Mouse (Mus musculus): Measurements from ENCODE around the gene Mical3.

The Mical3 gene

DNA sequence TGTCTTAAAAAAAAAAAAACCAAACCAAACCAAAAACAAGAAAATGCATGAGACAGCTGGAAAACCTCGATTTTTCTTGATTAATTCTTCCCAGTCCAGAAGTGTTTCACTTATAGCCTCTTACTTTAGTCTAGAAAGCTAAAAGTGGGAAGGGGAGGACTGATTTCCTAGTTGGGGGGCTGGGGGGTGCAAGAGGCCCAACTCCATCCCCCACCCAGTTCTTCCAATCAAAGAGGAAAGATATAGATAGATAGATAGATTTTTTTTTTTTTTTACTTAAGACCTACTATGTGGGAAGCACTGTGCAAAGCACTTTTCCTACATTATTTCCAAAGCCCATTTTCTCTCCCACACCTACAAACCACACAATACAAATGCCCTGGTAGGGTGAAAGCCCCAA, 22.7 kb downstream of the Mical3 start:
- no peak for DNase-seq

DNA sequence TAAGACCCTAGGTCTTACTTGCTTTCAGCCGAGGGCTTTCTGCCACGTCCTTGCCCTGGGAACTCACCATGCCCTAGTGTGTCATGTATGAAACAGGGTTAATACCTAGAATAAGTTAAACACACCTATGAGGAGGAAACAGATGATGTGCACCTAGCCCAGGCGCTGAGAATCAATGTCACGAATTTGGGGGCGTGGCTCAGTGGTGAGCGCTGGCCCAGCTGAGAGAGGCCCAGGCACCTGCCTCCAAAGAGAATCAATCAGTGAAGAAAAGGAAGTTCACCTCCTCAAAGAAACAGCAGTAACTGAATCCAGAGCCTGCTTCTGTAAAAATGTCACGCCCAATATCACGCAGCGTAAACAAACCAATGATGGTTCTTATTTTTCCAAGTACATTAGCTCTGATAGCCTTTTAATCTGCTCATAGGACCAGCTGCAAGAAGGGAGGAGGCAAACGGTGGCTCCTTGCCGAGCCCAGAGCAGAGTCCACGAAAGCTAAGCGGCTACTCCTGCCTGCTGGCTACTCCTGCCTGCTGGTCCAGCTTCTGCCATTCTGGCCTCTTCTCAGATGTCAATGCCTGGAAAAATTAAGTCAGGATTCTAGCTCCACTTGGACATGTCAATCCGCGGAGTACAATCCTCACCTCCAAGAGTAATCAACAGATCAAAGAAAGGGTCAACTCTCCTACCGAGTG, 23.9 kb downstream of the Mical3 start:
- peak; percentile 51 for DNase-seq

DNA sequence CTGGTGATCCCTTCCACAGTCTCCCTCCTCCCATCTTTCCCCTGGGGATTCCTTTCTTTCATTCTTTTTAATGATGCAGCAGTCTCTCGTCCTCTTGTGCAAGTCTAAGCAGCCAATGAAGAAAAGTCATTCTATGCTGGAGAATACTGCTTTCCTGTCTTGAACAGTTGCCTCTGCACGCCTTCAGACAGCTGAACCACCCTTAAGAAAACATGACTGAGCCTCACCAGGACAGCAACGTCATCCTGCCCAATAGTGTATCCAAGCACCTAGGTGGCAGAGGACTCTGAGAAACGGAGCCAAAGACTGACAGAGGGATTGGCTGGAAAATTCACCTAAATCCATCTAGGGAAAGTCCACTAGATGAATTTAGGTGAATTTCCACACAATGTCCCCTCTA, 25.1 kb downstream of the Mical3 start:
- DNase-seq: no peak

DNA sequence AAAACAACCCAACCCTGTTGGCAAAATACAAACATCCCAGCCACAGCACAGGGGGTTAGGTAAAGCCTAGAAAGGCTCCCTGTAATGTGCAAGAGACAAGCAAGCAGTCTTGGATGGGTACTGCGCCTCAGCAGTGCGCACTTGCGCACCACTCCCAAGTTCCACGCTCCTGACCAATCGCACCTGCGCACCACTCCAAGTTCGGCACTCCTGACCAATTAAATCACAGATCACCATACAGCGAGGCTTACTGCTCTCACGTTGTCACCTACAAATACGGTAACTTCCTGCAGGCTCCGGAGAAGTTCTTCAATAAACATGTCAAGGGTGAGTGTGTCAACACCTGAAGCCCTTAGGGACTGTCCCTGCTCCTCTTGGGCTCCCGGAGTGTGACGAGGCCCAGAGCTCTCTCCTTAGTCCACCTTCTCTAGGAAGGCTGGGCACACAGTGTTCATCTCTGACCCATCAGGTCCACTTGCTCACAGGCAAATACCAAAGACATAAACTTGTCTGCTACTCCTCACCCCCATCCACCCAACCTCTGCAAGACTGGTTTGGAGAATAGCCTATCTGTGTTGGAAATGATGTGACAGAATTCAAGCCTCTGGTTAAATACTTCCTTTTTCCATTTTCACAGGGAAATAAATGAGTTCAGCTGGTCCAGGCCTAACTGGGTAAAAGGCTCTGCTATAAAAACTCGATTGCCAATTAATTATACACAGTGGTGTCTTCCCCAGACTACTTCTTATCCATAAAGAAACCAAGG, 27.2 kb downstream of the Mical3 start:
- no peak for DNase-seq

DNA sequence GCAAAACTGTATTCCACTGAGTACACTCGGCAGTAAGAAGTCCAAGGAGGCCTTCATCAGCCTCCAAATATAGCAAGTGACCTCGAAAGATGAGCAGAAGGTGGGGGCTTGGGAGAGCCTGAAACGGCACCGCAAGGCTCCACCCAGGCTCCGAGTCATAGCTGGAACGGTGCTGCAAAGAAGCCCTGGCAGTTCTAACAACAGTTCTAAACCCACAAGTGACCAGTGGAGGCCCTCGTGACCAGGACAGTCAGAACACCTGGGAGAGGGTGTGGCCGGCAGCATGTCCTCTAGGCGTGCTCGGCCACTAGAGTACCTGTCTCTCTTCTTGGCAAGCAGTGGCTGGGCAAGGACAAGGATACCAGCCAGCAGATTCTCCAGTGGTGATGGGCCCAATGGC, 27.9 kb downstream of the Mical3 start:
- no peak for DNase-seq

DNA sequence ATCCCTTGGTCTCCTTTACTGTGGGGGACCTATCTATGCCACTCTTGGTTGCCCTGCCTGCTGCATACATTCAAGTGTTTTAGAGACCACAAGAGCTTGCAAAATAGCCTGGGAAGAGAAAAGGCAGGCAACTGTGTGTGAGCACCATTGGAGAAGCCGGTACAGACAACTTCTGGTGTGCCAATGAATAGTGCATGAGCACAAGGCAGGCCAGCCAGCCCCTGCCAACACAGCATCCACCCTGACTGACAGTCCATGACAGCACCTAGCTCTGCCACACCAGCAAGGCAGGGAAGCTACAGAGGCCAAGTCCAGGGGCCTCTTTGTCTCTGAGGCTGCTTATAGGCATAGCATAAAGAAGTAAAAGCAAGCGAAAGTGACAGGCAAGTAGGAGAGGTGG, 28.7 kb downstream of the Mical3 start:
- DNase-seq: no peak

DNA sequence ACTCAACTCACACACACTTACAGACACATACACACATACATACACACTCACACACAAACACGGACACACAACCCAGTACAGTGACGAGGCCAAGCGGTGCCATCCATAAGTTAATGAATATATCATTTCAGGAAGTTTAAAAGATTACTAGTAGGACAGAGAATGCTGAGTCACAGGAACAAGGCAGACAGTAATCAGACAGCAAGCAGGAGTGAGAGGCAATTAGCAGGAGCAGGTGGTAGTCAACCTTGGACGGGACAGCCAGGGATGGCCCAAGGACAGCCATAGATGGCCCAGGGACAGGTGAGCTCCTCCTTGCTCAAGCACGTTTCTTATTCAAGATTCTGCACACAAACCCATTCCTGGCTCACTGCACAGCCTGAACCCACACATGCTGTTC, 29.6 kb downstream of the Mical3 start:
- no peak for DNase-seq

DNA sequence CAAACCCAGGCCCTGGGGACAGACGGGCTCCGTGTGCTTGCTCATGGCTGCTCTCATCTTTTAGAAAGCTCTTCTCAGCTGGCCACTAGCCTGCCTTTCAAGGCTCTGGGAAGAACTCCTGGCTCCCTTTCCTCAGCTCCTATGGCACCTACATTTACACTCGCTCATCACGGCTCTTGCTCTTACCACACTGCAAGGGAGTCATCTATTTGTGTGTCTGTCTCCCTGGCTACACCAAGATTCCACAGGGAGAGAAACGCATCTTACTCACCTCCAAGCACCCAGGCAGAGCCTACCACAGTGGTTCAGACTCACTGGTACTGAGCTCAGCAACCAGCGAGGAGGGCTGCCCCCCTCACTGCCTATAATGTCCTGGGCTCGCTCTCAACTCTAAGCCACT, 31.0 kb downstream of the Mical3 start:
- DNase-seq: no peak

DNA sequence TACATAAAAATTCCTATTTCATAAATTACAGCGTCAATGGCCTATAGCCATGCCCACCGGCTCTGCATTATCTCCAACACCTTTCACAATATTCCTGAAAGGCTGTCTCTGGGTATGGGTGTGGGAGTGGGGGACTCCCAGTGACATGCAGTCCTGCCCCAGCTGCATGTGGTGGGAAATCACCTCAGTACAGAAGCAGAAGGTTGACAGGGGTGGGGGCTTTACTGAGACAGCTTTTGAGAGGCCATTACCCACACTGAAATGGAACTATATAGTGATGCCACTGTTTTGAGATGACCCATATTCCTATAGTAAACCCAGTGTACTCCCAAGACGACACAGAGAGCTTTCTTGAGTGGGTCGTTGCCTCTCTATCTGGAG, 31.6 kb downstream of the Mical3 start:
- DNase-seq: no peak

DNA sequence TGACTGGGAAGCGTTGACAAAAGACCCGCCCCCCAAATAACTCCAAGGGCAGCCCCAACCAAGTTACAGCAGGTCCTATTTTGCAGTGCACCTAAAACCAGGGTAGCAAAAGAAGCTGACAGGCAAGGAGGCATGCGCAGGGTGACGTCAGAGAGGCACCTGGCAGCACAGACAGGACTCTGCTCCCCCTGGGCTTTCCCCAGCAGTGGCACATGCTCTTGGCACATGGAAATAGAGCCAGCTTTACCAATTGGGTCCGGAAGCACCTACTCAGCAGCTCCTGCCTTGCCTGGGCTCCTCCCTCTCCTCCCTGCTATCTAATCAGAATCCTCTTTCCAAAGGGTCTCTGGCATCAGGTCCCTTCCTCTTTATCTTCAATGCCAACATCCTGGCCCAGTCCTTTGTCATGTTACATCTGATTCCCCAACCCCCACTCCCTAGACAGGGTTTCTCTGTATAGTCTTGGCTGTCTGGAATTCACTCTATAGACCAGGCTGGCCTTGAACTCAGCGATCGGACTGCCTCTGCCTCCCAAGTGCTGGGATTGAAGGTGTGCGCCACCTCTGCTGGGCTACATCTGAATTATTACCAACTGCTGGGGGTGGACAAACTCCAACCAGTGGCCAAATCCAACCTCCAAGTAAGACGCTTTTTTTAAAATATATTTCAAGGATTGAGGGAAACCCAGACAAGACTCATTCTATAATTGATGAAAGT, 32.1 kb downstream of the Mical3 start:
- peak; percentile 53 for DNase-seq

DNA sequence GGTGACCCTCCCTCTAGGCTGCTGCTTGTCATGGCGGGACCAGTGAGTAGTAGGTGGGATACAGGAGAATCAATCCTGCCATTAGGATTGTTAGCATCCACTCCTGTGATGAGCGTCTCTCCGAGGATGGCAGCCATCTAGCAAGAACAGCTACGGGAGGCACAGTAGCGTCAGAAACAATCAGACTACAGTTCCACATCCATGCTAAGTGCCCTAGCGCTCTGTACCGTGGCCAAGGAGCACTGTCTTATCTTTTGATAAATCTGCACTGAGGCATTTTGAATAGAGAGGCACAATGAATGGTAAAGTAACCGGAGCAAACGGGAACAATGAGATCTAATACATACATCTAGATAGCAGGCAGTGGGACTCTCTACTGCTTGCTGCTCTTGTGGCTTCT, 32.7 kb downstream of the Mical3 start:
- DNase-seq: no peak

DNA sequence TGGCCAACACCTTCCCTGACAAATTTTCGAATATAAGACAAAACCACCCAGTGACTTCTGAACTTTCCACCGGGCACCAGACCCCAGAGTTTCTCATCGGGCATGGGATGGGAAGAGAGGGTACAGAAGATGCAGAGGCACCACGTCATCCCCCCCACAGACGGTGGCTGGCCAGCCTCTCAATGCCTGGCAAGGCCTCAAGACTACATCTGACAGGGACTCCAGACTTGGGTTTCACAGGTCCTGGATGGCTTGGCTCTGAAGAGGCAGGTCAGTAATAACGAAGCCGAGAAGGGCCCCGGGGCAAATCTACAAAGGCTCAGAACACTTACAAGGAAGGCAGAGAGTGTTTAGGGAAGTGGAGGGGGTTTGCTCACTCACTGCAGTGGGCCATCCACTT, 33.9 kb downstream of the Mical3 start:
- DNase-seq: no peak

DNA sequence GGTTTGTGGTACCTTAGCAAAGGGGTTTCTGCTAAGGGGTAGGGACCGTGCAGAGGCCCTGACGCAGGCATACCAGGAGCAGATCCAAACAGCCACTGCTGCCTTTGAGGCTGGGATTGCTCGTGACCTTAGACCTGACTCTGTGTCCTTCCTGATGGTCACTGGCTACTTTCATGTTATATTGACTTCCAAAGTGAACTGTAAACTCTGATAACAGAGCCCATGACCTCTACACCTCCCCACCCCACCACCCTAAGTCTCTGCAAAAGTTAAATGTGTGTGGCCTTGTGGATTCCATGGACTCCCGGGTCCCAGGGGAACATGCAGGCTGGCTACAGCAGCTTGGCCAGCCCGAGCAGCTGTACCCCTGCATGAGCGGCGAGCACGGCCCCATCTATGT, 34.4 kb downstream of the Mical3 start:
- no peak for DNase-seq

DNA sequence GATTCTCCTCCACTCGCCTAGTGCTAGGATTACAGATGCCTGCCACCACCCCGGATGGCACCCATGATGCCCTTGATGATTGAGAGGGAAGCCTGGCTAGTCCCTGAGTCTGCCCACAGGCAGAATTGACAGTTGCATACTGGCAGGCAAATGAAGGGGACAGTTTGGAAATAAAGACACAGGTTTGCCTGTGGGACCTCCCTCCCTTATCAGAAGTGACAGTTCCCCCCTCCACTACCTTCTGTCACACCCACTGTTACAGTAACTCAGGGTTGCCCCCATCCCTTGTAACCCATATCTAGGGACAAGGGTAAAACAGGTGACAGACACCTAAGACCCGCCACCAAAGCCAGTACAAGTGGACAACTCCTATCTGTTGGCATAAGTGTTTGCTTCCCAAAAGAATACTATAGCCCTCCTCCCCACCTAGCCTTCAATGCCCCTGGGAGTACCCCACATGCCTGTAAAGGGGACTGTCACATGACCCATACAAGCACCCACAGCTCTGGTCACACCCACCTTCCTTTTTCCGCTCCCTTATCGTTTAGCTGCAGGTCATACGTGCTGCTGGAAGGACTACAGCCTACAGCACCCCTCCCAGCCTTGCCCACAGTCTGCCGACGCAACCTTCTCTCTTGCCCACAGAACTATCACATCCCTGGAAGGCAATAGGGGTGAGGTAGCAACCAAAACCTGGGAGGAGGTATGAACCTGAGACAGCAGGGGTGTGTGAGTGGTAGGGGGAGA, 37.0 kb downstream of the Mical3 start:
- DNase-seq: no peak

DNA sequence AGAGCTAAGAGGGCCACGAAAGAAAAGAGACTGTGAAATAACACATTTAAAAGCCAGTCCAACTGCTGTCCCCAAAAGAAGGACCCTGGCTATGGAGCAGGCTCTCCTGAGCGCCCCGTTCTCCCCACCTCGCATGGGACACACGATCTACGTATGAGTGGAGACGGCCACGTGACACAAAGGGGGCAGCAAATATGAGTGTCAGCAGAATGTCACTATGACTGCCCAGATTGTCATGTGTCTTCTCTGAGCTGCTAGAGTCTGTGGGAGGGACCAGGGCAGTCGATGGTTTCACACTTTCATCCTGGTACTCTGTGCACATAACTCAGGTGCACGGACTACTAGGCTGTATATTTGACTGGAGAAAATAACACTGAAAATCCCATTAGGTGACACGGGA, 40.0 kb downstream of the Mical3 start:
- no peak for DNase-seq

DNA sequence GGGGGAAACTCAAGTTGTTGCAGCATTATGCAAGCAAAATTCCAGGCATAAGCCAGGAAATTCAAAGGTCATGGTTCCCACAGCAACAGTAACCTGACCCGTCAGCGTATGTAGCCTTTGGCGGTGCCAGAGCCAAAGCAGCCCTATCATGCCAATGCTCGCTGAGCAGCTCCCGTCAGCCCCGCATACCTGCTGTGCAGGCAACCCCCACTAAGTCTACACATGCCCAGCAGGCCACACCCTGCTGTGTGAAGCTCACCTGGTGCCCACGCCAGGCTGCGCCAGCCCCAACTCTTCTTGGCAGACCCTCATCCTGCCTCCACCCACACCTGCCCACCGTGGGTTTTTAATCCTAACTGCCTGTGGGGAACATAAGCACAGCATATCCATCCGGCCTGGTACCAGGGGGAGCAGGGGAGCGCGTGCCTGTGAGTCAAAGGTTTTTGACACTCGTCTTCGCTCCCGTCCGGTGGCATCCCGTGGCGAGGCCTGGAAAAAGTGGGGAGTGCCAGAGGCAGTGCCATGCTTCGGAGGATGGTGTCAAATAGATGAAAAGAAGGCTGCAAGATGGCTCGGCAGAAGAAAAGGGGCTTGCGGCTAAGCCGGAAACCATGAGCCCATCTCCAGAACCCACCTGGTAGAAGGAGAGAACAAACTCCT, 43.1 kb downstream of the Mical3 start:
- DNase-seq: peak; percentile 75

DNA sequence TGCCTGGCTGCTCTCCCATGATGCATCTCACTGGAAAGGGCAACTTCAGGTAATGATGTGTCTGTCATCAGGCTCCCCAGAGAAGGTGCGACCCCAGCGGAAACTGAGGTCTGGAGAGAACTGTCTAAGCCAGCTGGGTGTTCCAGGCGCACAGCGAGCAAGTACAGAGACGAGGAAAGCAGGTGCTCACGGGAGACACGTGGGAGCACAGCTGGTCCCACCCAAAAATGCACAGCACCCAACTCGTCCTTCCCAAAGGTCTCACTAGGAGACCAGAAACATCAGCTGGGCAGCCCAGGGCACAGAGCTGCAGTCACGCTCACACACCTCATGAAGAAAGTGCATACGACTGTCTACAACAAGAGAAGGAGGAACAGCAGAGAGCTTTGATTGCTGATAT, 43.7 kb downstream of the Mical3 start:
- DNase-seq: no peak

DNA sequence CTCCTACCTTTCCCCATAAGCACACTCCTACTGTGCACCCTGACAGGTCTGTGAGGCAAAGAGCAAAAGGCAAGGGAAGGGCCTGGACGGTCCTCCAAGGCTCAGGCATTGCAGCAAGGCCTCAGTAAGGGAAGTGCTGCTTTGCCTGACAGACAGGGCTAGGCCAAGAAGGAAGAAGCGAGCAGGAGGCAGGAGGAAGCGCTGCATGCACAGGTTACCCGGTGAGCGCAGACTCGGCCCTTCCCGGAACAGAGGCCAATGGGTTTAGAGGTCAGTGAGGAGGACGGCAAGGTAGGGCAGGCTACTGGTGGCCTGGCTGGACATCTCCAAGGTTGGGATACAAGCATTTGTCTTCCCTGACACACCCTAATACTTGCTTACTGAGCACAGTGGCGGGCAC, 44.6 kb downstream of the Mical3 start:
- DNase-seq: no peak

DNA sequence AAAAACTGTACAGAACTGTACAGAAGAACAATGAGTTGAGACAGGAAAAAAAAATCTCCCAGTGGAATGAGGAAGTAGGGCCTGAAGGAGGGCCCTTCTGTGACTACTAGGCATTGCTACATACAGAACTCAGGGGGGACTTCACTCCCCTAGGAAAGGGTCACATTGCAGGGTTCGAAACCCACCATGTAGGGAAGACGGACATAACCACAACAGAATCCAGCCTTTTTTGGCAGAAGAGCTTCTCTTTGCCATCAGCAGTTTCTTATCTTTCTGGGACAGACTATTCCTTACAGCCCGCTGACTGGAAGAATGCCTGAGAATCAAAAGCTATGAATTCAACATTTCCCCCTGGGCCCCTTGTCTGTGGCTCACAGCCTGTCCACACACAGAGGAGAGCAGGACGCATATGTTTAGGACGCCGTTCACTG, 46.7 kb downstream of the Mical3 start:
- no peak for DNase-seq

DNA sequence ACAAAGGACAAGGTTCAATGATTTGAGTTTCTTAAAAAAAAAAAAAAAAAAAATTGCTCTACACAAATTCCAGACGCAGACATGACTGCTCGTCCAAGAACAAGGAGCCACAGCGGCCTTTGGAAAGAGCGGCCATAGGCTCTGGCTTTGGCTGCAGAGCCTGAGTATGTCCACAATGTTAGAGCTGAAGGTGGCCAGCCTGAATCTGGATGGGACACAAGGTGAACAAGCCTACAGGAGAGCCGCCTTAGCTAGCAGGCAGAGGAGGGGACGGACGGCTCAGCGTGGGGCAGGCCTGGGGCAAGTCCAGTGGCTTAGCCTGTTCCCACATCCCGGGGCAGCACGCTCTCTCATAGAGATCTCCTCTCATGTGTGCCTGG, 48.7 kb downstream of the Mical3 start:
- DNase-seq: no peak

DNA sequence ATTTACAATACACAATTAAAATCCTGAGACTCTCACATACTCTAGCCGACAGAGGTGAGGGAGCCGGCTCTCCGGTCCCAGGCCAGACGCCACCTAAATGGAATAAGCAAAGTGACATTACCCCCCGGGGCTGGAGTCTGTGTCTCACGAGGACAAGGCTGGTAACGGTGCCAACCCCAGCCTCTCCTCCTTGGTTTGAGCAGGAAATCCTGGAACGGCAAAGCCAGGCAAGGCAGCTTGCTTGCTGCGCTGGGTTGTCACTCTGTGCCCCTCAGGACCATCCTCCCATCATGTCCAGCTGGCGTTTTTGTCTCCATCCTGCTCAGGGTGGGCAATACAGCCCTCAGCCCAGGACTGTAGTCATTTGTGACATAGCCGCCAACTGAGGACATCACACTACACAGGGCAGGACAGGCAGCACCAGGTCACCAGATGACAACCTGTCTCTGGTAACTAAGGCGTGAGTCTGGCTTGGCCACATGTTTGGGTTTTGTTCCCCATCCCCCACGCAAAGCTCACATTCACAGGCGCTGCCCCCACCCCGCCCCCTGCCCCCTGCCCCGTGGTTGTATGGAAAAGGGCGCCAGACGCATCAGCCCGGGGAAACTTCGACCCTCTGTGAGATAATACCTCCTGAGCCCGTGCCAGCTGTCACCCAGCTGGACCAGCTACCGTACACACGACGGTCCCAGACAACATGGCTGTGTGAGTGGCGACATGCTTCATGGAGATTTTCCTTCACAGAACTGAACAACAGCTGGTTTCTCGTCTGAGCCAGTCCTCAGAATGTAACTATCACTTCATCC, 49.3 kb downstream of the Mical3 start:
- no peak for DNase-seq

DNA sequence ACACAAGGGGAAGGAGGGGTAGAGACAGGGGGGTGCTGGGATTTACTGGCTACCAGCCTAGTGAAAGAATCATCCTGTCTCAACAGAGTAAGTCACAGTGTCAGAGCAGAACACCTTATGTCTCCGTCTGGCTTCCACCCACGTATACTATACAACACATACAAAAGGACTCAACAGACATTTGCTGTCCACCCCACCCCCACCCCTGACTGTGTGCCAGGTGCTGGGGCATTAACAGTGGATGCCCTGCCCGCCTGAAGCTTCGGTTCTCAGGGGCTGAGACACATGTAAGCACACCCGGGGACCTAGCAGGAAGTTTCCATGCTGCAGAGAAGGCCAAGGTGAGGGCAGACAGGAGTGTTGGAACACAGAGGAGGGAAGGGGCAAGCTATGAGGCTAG, 52.6 kb downstream of the Mical3 start:
- DNase-seq: no peak

Measured in cerebellum, adult 11 months (tissue).